Mouse (Mus musculus): ENCODE data around the gene Tnrc6c. TPM values are rescaled to one million over a fixed set of nuclear protein-coding genes. Genes with fewer than 3 reads are reported as not detected.
A peak's percentile ranks its signal among the peaks of the same experiment; 100 is the strongest.

Gene Tnrc6c
- polyA plus RNA-seq, 1 experiment from 2014 or later = 31.0 TPM

- 0 out of 2 replicates have a peak overlapping the region, but pooled peaks have one; percentile 43 for H3K27ac ChIP-seq (replicated peaks)
- H3K4me3 ChIP-seq = no peak overlapping the region
- H3K4me2 ChIP-seq (replicated peaks) = no peak overlapping the region
- no peaks in the 10 kb centered on the region for H3K27me3 ChIP-seq
- ATAC-seq (replicated peaks) = no peak
- no peak overlapping the region for H3K9ac ChIP-seq (replicated peaks)
- H3K9me3 ChIP-seq = no peaks in the 10 kb centered on the region
- H3K4me1 ChIP-seq = peaks cover 32% of the 10 kb centered on the region
- no peaks in the 10 kb centered on the region for H3K36me3 ChIP-seq
- 14% methylated on average over 5 of the region's 5 CpGs for WGBS
These were observed 30.6 kb downstream of the Tnrc6c start for GRCm38 (mm10) chr11:117684640-117685039.

GRCm38 (mm10) chr11:117685461-117685860, 31.4 kb downstream of the Tnrc6c start:
- no peak overlapping the region for H3K4me2 ChIP-seq (replicated peaks)
- H3K36me3 ChIP-seq = no peaks in the 10 kb centered on the region
- no peak overlapping the region for H3K9ac ChIP-seq (replicated peaks)
- H3K27me3 ChIP-seq = no peaks in the 10 kb centered on the region
- H3K9me3 ChIP-seq = no peaks in the 10 kb centered on the region
- H3K4me1 ChIP-seq = peaks cover 32% of the 10 kb centered on the region
- 0 out of 2 replicates have a peak overlapping the region, but pooled peaks have one; percentile 23 for H3K27ac ChIP-seq (replicated peaks)
- WGBS = 39% methylated on average over 3 of the region's 3 CpGs
- no peak for ATAC-seq (replicated peaks)
- no peak overlapping the region for H3K4me3 ChIP-seq

DNA sequence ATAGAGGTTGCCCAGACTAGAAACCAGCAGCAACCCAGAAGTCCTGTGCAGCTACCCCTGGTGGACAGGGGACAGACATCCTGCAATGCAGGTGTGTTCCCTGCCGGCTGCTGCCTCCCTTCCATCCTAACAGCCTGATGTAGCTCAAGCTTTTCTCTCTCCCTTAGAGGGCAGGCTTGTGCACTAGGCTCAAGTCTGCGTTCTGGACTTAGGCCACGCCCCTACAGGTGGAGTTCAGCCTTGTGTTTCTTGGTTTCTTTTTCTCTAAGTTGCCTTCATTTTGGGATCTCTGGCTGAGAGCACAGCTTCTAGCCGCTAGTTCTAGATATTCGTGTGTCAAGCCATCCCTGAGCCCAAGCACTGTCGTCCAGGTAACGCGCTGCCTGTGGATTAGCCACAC, 31.9 kb downstream of the Tnrc6c start:
- H3K4me2 ChIP-seq (replicated peaks) = no peak overlapping the region
- no peaks in the 10 kb centered on the region for H3K27me3 ChIP-seq
- H3K4me3 ChIP-seq = no peak overlapping the region
- H3K27ac ChIP-seq (replicated peaks) = no peak overlapping the region
- no peaks in the 10 kb centered on the region for H3K36me3 ChIP-seq
- ATAC-seq (replicated peaks) = no peak
- no peak overlapping the region for H3K9ac ChIP-seq (replicated peaks)
- 58% methylated on average over 8 of the region's 8 CpGs for WGBS
- H3K9me3 ChIP-seq = no peaks in the 10 kb centered on the region
- peaks cover 32% of the 10 kb centered on the region for H3K4me1 ChIP-seq

- Histone ChIP-seq H3K4me2 (replicated peaks) (no peak overlapping the region), H3K36me3 (no peaks in the 10 kb centered on the region), H3K27me3 (no peaks in the 10 kb centered on the region), H3K4me3 (no peak overlapping the region), H3K27ac (replicated peaks) (no peak overlapping the region), H3K9me3 (no peaks in the 10 kb centered on the region), H3K9ac (replicated peaks) (no peak overlapping the region), H3K4me1 (peaks cover 36% of the 10 kb centered on the region)
- ATAC-seq (replicated peaks) = no peak
- WGBS = 64% methylated on average over 2 of the region's 2 CpGs
These were observed 34.5 kb downstream of the Tnrc6c start for GRCm38 (mm10) chr11:117688603-117689002.

DNA sequence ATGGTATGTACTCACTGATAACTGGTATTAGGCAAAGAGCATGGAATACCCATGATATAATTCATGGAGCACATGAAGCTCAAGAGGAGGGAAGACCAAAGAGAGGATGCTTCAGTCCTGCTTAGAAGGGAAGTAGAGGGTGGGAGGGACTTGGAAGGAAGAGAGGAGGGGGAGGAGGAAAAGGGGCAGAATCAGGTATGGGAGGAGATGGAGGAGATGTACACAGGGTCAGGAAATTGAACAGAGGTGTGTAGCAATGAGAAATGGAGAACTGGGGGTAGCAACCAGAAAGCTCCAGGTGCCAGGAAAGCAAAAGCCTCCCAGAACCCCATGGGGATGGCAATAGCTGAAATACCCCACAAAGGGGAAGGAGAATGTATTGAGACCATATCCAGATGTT, 37.2 kb downstream of the Tnrc6c start:
- Histone ChIP-seq H3K9ac (replicated peaks) (no peak overlapping the region), H3K27ac (replicated peaks) (no peak overlapping the region), H3K9me3 (no peaks in the 10 kb centered on the region), H3K4me1 (peaks cover 24% of the 10 kb centered on the region), H3K4me3 (no peak overlapping the region), H3K4me2 (replicated peaks) (no peak overlapping the region), H3K36me3 (no peaks in the 10 kb centered on the region), H3K27me3 (no peaks in the 10 kb centered on the region)
- ATAC-seq (replicated peaks) = no peak

DNA sequence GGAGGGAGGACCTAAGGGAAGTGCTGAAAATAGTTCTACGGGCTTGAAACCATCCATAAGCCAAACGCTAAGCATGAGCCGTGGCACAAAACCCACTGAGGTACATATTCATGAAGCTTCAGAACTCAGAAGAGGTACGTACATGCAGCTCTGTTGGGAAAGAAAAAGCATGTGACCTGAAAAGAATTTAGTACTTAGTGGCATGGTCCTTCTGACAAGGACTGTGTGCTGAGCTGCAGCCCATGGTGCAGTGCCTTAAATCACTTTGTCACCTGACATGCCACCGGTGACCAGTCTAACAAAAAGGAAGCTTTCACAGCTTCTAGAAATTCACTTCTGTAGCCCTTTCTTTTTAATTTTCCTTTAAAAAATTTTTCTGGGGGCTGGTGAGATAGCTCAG, 40.0 kb downstream of the Tnrc6c start:
- Histone ChIP-seq H3K9ac (replicated peaks) (no peak overlapping the region), H3K36me3 (no peaks in the 10 kb centered on the region), H3K9me3 (no peaks in the 10 kb centered on the region), H3K4me1 (peaks cover 29% of the 10 kb centered on the region), H3K4me3 (no peak overlapping the region), H3K27ac (replicated peaks) (no peak overlapping the region), H3K27me3 (no peaks in the 10 kb centered on the region), H3K4me2 (replicated peaks) (no peak overlapping the region)
- WGBS = 80% methylated on average over 5 of the region's 5 CpGs
- no peak for ATAC-seq (replicated peaks)

GRCm38 (mm10) chr11:117696585-117696984, 42.5 kb downstream of the Tnrc6c start:
- no peak for ATAC-seq (replicated peaks)
- peaks cover 38% of the 10 kb centered on the region for H3K4me1 ChIP-seq
- H3K9ac ChIP-seq (replicated peaks) = no peak overlapping the region
- H3K4me3 ChIP-seq = no peak overlapping the region
- WGBS = 59% methylated on average over 6 of the region's 6 CpGs
- H3K9me3 ChIP-seq = no peaks in the 10 kb centered on the region
- H3K36me3 ChIP-seq = no peaks in the 10 kb centered on the region
- H3K4me2 ChIP-seq (replicated peaks) = no peak overlapping the region
- H3K27ac ChIP-seq (replicated peaks) = no peak overlapping the region
- H3K27me3 ChIP-seq = no peaks in the 10 kb centered on the region

GRCm38 (mm10) chr11:117700871-117701270, 46.8 kb downstream of the Tnrc6c start:
- H3K4me1 ChIP-seq = peaks cover 28% of the 10 kb centered on the region
- WGBS = 35% methylated on average over 4 of the region's 4 CpGs
- ATAC-seq (replicated peaks) = no peak
- no peaks in the 10 kb centered on the region for H3K27me3 ChIP-seq
- H3K27ac ChIP-seq (replicated peaks) = no peak overlapping the region
- no peak overlapping the region for H3K4me3 ChIP-seq
- H3K9ac ChIP-seq (replicated peaks) = no peak overlapping the region
- H3K36me3 ChIP-seq = peaks cover 8% of the 10 kb centered on the region
- no peak overlapping the region for H3K4me2 ChIP-seq (replicated peaks)
- H3K9me3 ChIP-seq = no peaks in the 10 kb centered on the region

GRCm38 (mm10) chr11:117706267-117706666, 52.2 kb downstream of the Tnrc6c start:
- no peak overlapping the region for H3K4me3 ChIP-seq
- WGBS = 94% methylated on average over 2 of the region's 2 CpGs

DNA sequence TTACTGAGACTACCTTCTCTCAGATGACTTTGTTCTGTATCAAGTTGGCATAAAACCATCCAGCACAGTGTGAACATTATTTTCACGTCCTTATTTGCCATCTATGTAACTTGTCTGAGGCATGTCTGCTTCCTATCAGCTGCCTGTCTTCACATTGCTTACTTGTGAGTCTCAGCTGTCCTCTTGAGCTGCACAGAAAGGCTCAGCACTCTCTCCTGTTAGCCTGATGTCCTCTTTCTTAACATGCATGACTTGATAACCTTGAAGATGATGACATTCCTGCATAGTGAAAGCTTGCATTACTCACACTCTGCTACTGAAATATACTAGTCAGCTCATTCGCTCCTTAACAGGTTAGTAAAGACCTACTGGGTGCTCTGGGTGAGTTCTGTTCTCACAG, 53.1 kb downstream of the Tnrc6c start:
- no peaks in the 10 kb centered on the region for H3K27me3 ChIP-seq
- H3K27ac ChIP-seq (replicated peaks) = no peak overlapping the region
- ATAC-seq (replicated peaks) = no peak
- H3K4me1 ChIP-seq = no peaks in the 10 kb centered on the region
- 84% methylated on average over 2 of the region's 2 CpGs for WGBS
- peaks cover 8% of the 10 kb centered on the region for H3K36me3 ChIP-seq
- no peaks in the 10 kb centered on the region for H3K9me3 ChIP-seq
- no peak overlapping the region for H3K4me2 ChIP-seq (replicated peaks)
- no peak overlapping the region for H3K4me3 ChIP-seq
- H3K9ac ChIP-seq (replicated peaks) = no peak overlapping the region

More at GRCm38 (mm10) chr11:117706267-117706666, 52.2 kb downstream of the Tnrc6c start:
- Histone ChIP-seq H3K9ac (replicated peaks) (no peak overlapping the region), H3K36me3 (peaks cover 8% of the 10 kb centered on the region), H3K27me3 (no peaks in the 10 kb centered on the region), H3K4me2 (replicated peaks) (no peak overlapping the region), H3K27ac (replicated peaks) (no peak overlapping the region), H3K9me3 (no peaks in the 10 kb centered on the region), H3K4me1 (no peaks in the 10 kb centered on the region)
- no peak for ATAC-seq (replicated peaks)

- Histone ChIP-seq H3K9me3 (no peaks in the 10 kb centered on the region), H3K4me2 (replicated peaks) (no peak overlapping the region), H3K4me1 (no peaks in the 10 kb centered on the region), H3K27ac (replicated peaks) (no peak overlapping the region), H3K4me3 (no peak overlapping the region), H3K27me3 (no peaks in the 10 kb centered on the region), H3K36me3 (peaks cover 6% of the 10 kb centered on the region), H3K9ac (replicated peaks) (no peak overlapping the region)
- 66% methylated on average over 4 of the region's 4 CpGs for WGBS
- no peak for ATAC-seq (replicated peaks)
These were observed 55.2 kb downstream of the Tnrc6c start for GRCm38 (mm10) chr11:117709308-117709707.

- Histone ChIP-seq H3K4me1 (no peaks in the 10 kb centered on the region), H3K27me3 (no peaks in the 10 kb centered on the region), H3K9me3 (no peaks in the 10 kb centered on the region), H3K27ac (replicated peaks) (no peak overlapping the region), H3K4me3 (no peak overlapping the region), H3K9ac (replicated peaks) (no peak overlapping the region), H3K36me3 (peaks cover 17% of the 10 kb centered on the region), H3K4me2 (replicated peaks) (no peak overlapping the region)
- 92% methylated on average over 2 of the region's 2 CpGs for WGBS
- no peak for ATAC-seq (replicated peaks)
These were observed 56.8 kb downstream of the Tnrc6c start for GRCm38 (mm10) chr11:117710815-117711294.

GRCm38 (mm10) chr11:117712065-117712464, 58.0 kb downstream of the Tnrc6c start:
- H3K4me2 ChIP-seq (replicated peaks) = no peak overlapping the region
- no peak overlapping the region for H3K27ac ChIP-seq (replicated peaks)
- ATAC-seq (replicated peaks) = no peak
- peaks cover 24% of the 10 kb centered on the region for H3K36me3 ChIP-seq
- no peaks in the 10 kb centered on the region for H3K9me3 ChIP-seq
- no peak overlapping the region for H3K9ac ChIP-seq (replicated peaks)
- no peaks in the 10 kb centered on the region for H3K27me3 ChIP-seq
- whole genome bisulfite sequencing = 93% methylated on average over 1 of the region's 1 CpGs
- H3K4me1 ChIP-seq = no peaks in the 10 kb centered on the region
- no peak overlapping the region for H3K4me3 ChIP-seq

All from forebrain, embryonic 15.5 days (tissue).